Mouse (Mus musculus) kidney, postnatal 14 days (tissue): Measurements from ENCODE around the gene Paqr9.

Experiments
- DNase-seq: peaks from one replicate; pipeline ENCODE4 v3.0.0; 2022; ENCODE audit warnings: mixed read lengths

The Paqr9 gene

DNA sequence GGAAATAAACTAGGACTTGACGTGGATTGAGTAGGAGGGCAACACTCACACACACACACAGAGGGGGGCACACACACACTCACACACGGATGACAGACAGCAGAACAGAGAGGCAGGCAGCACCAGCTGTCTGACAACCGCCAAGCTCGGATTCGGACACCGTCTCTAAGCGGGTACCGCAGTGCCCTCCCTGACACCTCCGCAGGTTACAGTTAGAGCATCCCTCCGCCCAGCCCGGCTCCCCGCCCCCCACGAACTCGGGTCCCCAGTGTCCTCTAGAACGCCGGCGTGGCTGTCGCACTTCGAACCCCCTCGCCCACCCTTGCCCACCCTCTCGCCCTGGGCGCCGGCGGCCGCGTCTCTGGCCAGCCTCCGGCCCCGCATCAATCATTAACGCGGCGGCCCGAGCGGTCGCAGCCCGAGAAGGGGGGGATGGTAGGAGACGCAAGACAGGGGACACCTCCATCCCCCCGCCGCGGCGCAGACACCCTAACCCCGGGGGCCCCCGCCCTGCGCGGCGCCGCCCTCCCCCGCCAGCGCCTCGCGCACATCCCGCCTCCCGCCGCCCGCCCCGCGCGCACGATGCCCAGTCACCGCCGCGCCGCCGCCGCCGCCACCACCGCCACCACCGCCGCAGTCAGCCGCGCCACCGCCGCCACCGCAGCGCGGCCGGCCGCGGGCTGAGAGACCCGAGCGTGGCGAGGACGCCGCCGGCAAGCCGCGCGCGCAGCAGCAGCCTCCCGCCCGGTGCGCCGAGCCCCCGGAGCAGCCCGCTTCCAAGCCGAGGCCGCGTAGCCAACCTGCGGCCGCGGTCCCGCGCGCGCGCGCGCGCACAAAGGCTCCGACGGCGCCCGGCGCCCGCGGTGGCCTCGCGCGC, at the start of gene Paqr9:
Paqr9 (plus strand) TSS at position 599 of the 877 bp plus-strand sequence.
- peak; percentile 79 for DNase-seq

DNA sequence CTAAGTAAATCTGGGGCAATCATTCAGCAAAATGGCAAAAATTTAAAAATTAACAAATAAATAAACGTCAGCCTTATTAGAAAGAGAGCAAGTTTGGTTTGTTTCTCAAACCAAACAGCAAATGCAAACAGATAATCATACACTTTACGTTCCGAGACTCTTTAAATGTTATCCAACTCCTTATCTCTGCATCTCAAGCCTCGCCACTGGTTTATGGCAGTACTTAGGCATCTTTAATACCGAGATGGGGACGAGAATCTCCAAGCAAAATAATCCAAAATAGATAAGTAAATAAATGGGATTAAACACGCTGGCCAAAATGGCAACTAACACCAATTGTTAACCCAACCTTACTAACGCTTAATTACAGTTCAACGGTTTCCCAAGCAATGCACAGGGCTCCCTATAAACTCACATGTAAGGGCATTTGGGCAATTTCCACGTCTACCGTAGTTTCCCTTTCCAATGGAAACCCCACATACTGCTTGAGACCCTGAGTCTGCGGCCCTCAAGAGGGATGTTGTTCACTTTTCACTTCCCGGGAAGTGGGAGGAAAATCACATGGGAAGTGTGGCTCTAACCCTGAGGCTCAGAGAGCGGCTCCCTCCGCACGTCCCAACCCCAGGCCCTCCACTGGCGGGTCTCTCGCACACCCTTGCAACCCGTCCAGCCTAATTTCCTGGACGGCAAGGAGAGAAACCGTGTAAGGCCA, 48.6 kb upstream of the Paqr9 start:
- DNase-seq = peak; percentile 10

GRCm38 (mm10) chr9:95511472-95512330, 47.8 kb upstream of the Paqr9 start, which contains the start of gene U2surp:
Gene U2surp (minus strand): TSS chr9:95511996.
- peak; percentile 99 for DNase-seq

GRCm38 (mm10) chr9:95512331-95513030, 47.0 kb upstream of the Paqr9 start:
- peak; percentile 11 for DNase-seq

GRCm38 (mm10) chr9:95513776-95514175, 45.7 kb upstream of the Paqr9 start:
- no peak for DNase-seq

GRCm38 (mm10) chr9:95514361-95514760, 45.1 kb upstream of the Paqr9 start:
- DNase-seq = peak; percentile 23

DNA sequence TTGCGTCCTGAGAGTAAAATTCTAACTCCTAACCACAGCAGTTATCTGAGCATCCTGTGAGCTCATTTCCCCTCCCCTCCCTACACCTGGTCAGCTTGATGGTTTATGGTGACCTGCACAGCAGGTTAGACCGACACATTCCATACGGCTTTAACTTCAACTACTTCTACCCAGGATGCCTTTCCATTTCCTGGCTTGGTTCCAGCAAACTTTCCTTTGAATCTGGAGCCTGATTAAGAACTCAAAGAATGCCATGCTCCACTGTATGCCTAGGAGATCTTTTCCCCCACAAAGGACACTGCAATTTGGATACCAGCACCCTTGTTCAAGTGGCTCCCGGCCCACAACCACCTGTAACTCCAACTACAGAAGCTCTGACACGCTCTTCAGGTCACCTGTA, 38.9 kb upstream of the Paqr9 start:
- DNase-seq = no peak

- no peak for DNase-seq
These were observed 38.4 kb upstream of the Paqr9 start for GRCm38 (mm10) chr9:95521031-95521430.

DNA sequence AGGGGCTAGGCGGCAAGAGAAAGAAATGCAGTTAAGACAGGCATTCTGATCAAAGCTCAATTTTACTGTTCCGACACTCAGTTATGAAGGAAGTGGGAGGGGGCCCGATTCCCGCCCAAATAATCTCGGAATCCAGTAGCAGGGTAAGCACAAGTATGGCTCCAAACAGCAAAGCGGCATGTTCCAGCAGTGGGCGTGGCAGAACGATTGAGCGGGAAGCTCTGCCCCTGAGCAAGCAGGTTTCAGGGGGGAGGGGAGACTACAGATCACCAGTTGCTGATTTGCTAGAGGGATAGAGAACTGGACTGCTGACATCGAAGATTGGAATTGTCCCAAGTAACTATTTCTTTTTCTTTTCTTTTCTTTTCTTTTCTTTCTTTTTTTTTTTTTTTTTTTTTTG, 37.9 kb upstream of the Paqr9 start:
- peak; percentile 39 for DNase-seq

GRCm38 (mm10) chr9:95522561-95522960, 36.9 kb upstream of the Paqr9 start:
- no peak for DNase-seq

DNA sequence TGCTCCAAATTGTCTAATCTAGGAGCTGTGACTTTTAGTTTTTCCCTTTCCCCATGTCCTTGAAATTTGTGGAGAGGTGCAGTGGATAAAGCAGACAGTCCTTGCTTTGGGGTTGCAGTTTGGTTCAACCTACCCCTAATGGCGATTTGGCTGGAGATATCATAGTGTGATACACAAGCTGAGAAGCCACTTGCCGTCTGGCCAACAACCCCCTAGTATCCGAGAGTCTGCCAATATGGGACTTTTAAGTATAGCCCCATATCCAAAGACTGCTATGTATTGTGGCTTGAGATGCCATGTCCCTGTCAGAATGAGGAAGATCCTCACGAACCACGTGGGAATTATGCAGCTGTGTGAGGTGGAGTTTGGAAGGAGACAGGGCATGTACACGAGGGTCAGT, 34.1 kb upstream of the Paqr9 start:
- DNase-seq = no peak

GRCm38 (mm10) chr9:95525961-95526360, 33.5 kb upstream of the Paqr9 start:
- DNase-seq = peak; percentile 64

DNA sequence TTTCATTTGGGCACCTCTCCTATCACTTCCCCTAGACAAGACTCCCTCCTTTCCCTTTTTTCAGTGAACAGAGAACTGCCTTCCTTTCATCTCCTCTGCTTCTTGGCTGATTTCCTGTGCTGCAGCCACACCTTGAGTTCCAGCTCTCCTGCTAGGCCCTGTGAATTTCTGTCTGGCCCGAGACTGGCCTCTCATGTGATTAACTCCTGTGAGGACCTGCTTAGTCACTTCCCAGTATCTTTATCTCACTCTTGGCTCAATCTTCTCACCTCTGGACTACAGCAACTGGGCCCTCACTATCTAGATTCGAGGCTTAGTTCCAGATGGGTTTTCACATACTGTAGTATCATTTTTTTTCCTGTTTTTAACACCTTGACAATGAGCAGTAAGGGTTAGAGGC, 31.8 kb upstream of the Paqr9 start:
- no peak for DNase-seq

GRCm38 (mm10) chr9:95531144-95531543, 28.3 kb upstream of the Paqr9 start:
- peak; percentile 21 for DNase-seq

DNA sequence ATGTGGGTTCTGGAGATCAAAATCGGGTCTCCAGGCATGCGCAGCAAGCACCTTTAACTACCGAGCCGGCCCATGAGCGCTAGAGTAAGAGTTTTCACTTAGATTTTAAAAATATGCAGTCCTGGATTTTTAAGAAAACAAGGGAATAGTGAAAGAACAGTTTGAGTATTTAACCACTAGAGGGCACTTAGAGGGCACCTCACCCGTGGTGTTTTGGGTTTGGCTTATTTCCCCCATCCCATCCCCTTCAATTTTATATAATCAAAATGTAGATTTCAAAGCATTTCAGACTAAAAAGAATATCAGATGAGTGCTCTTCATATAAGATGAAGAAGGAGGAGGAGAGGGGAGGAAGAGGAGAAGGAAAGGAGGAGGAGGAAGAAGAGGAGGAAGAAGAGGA, 25.6 kb upstream of the Paqr9 start:
- DNase-seq = no peak

DNA sequence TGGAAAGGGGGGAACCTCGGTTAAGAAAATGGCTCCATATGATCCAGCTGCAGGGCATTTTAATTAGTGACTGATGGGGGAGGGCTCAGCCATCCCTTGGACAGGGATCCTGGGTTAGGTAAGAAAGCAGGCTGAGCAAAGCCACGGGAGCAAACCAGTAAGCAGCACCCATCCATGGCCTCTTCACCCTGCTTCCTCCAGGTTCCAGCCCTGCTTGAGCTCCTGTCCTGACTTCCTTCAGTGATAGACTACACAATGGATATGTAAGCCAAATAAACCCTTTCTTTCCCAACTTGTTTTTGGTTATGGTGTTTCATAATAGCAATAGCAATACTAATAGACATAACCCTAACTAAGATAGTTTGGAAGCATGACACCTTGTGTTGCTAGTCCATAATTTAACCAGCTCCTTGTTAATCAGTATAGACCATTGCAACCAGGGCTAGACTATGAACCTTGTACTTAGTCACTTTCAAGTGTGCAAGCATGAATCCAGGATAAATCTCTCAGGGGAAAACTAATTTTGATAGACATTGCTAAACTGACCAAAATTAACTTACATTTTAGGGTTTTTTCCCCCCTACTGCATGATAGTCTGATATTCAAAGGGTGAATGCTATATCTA, 20.2 kb upstream of the Paqr9 start:
- DNase-seq = no peak

DNA sequence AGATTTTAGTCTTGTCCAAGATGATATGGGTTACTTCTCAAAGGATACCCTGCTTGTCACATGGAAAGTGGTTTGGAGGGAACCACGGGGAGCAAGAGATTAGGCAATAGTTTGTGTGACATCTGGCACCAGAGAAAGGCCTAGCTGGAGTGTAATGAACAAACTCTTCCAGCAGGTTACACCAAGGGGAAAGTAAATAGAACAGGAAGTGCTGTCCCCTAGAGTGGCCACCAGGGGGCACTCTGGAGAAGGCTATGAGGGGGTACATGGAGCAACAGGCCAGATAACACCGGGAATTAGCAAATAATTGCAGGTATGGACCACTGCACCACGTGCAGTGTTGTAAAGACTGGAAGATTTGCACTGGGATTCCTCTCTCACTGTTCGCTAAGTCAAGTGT, 19.0 kb upstream of the Paqr9 start:
- peak; percentile 34 for DNase-seq

- DNase-seq = no peak
These were observed 18.2 kb upstream of the Paqr9 start for GRCm38 (mm10) chr9:95541208-95541607.

GRCm38 (mm10) chr9:95541650-95542432, 17.6 kb upstream of the Paqr9 start:
- DNase-seq = peak; percentile 49

GRCm38 (mm10) chr9:95542475-95542874, 17.0 kb upstream of the Paqr9 start:
- DNase-seq = no peak

- no peak for DNase-seq
These were observed 14.9 kb upstream of the Paqr9 start for GRCm38 (mm10) chr9:95544598-95544997.
